Comparison of ENCODE assay signal across 11 mouse cellular contexts in genomic region chr12:71693346-71694038, GRCm38 (mm10).
A peak's percentile ranks its signal among the peaks of the same experiment; 100 is the strongest.
DNase-seq lines count a peak whose midpoint lies in the region; ATAC-seq lines count a peak whose summit lies in the region.
"Had no signal": no experiment of that assay in that cellular context is flagged by ENCODE, and none has a peak within 500 bp of the region (broad histone marks: within the 10 kb centered on the region; RNA-seq: fewer than 3 reads in every experiment).

No protein-coding gene starts in this region.

- no peaks in the 10 kb centered on the region for H3K36me3 ChIP-seq in forebrain, embryonic 15.5 days
- H3K36me3 ChIP-seq in forebrain, embryonic 12.5 days (replicated peaks): no peaks in the 10 kb centered on the region
- H3K36me3 ChIP-seq: midbrain, embryonic 12.5 days had no signal

- H3K9ac ChIP-seq in forebrain, embryonic 15.5 days (replicated peaks): no peak overlapping the region
- H3K9ac ChIP-seq in forebrain, embryonic 12.5 days: no peak overlapping the region
- H3K9ac ChIP-seq: midbrain, embryonic 12.5 days had no signal

- ATAC-seq in forebrain, embryonic 15.5 days (replicated peaks): no peak
- no peak for ATAC-seq in forebrain, embryonic 12.5 days (ENCODE audit: low FRiP score)

- peak overlapping the region; percentile 33; the same call in 1 of the 2 replicates for H3K27ac ChIP-seq in forebrain, embryonic 15.5 days (replicated peaks)
- H3K27ac ChIP-seq in forebrain, embryonic 12.5 days: no peak overlapping the region
- H3K27ac ChIP-seq: heart, adult 2 months; midbrain, embryonic 12.5 days had no signal

- H3K9me3 ChIP-seq in forebrain, embryonic 15.5 days: no peaks in the 10 kb centered on the region
- no peaks in the 10 kb centered on the region for H3K9me3 ChIP-seq in forebrain, embryonic 12.5 days
- H3K9me3 ChIP-seq: midbrain, embryonic 12.5 days had no signal

- no peaks in the 10 kb centered on the region for H3K27me3 ChIP-seq in forebrain, embryonic 15.5 days
- H3K27me3 ChIP-seq in forebrain, embryonic 12.5 days: no peaks in the 10 kb centered on the region
- H3K27me3 ChIP-seq: midbrain, embryonic 12.5 days had no signal

- H3K4me3 ChIP-seq in forebrain, embryonic 15.5 days: no peak overlapping the region
- H3K4me3 ChIP-seq in forebrain, embryonic 12.5 days (replicated peaks): no peak overlapping the region
- H3K4me3 ChIP-seq: heart, adult 2 months; midbrain, embryonic 12.5 days had no signal

- 0 out of 2 replicates have a peak, but pooled peaks cover 7% of the 10 kb centered on the region for H3K4me1 ChIP-seq in forebrain, embryonic 15.5 days
- no peaks in the 10 kb centered on the region for H3K4me1 ChIP-seq in forebrain, embryonic 12.5 days
- H3K4me1 ChIP-seq: midbrain, embryonic 12.5 days had no signal

- DNase-seq in lung, postnatal 10 days: peak; percentile 15
- no peak for DNase-seq in lung, postnatal 14 days
- DNase-seq in layer of hippocampus, adult 9-10 months (ENCODE audit: low spot score): peak; percentile 32
- peak; percentile 69 for DNase-seq in right cerebral cortex, postnatal 25 days
- no peak for DNase-seq in testis, postnatal 10 days (ENCODE audit: low spot score)
- no peak for DNase-seq in adrenal gland, adult 2 months
- DNase-seq: cerebellum, adult 18-20 months had no signal

- 66% methylated on average over 10 of the region's 10 CpGs for WGBS in forebrain, embryonic 15.5 days
- 86% methylated on average over 10 of the region's 10 CpGs for WGBS in forebrain, embryonic 12.5 days

- no peak overlapping the region for H3K4me2 ChIP-seq in forebrain, embryonic 15.5 days (replicated peaks)
- H3K4me2 ChIP-seq in forebrain, embryonic 12.5 days: no peak overlapping the region
- H3K4me2 ChIP-seq: midbrain, embryonic 12.5 days had no signal

Comparison
In these comparisons a context has a peak if more than half of its experiments do, and no peak if none do; other contexts are left out.
1. DNase-seq: peak in lung, postnatal 10 days (single experiment), layer of hippocampus, adult 9-10 months (single experiment) and right cerebral cortex, postnatal 25 days (single experiment); none in lung, postnatal 14 days (single experiment), testis, postnatal 10 days (single experiment) and adrenal gland, adult 2 months (single experiment).